Mouse (Mus musculus) retina, postnatal 1 day (tissue): ENCODE measurements around the gene Usp34.
"Not testable (repeated sequence)": the region's sequence is repeated elsewhere in the genome, so short reads cannot be mapped to it uniquely, and the experiment has no call there.

Experiments
- DNase-seq: peaks from one replicate; pipeline ENCODE4 v3.0.0-alpha.2; 2012

Gene Usp34

GRCm38 (mm10) chr11:23359687-23360235 is 53.1 kb downstream of the Usp34 start:
- DNase-seq: not testable (repeated sequence)

GRCm38 (mm10) chr11:23362305-23362704 is 55.6 kb downstream of the Usp34 start:
- no peak for DNase-seq

GRCm38 (mm10) chr11:23364348-23364747 is 57.7 kb downstream of the Usp34 start:
- DNase-seq: no peak

- DNase-seq: no peak
These were observed 65.3 kb downstream of the Usp34 start for GRCm38 (mm10) chr11:23372032-23372431.

- DNase-seq: no peak
These were observed 65.8 kb downstream of the Usp34 start for GRCm38 (mm10) chr11:23372490-23372889.

GRCm38 (mm10) chr11:23380055-23380454 is 73.4 kb downstream of the Usp34 start:
- peak; percentile 18 for DNase-seq

GRCm38 (mm10) chr11:23380595-23380994 is 73.9 kb downstream of the Usp34 start:
- DNase-seq: no peak

- DNase-seq: no peak
These were observed 76.1 kb downstream of the Usp34 start for GRCm38 (mm10) chr11:23382787-23383186.

GRCm38 (mm10) chr11:23389649-23390048 is 83.0 kb downstream of the Usp34 start:
- DNase-seq: no peak

- DNase-seq: no peak
These were observed 85.9 kb downstream of the Usp34 start for GRCm38 (mm10) chr11:23392567-23392966.

GRCm38 (mm10) chr11:23396608-23397007 is 89.9 kb downstream of the Usp34 start:
- DNase-seq: no peak

- DNase-seq: peak; percentile 14
These were observed 94.5 kb downstream of the Usp34 start for GRCm38 (mm10) chr11:23400978-23401776.

- no peak for DNase-seq
These were observed 121.6 kb downstream of the Usp34 start for GRCm38 (mm10) chr11:23428301-23428700.

GRCm38 (mm10) chr11:23430013-23430412 is 123.3 kb downstream of the Usp34 start:
- no peak for DNase-seq

- DNase-seq: peak; percentile 11
These were observed 129.4 kb downstream of the Usp34 start for GRCm38 (mm10) chr11:23436076-23436475.

GRCm38 (mm10) chr11:23465862-23466261 is 159.2 kb downstream of the Usp34 start:
- DNase-seq: not testable (repeated sequence)

- DNase-seq: no peak
These were observed 183.3 kb downstream of the Usp34 start for GRCm38 (mm10) chr11:23489955-23490354.

GRCm38 (mm10) chr11:23492048-23492790 is 185.5 kb downstream of the Usp34 start:
- no peak for DNase-seq

GRCm38 (mm10) chr11:23495231-23495630 is 188.5 kb downstream of the Usp34 start:
- DNase-seq: no peak

- no peak for DNase-seq
These were observed 190.0 kb downstream of the Usp34 start for GRCm38 (mm10) chr11:23496661-23497060.

- DNase-seq: peak; percentile 86
These were observed 190.6 kb downstream of the Usp34 start for GRCm38 (mm10) chr11:23497335-23497717.

- peak; percentile 98 for DNase-seq
These were observed 191.2 kb downstream of the Usp34 start, which contains the start of gene Ahsa2 for GRCm38 (mm10) chr11:23497718-23498509. Gene Ahsa2, minus strand, starts transcription at chr11:23498030.

- no peak for DNase-seq
These were observed 191.9 kb downstream of the Usp34 start for GRCm38 (mm10) chr11:23498609-23499008.
